Mouse (Mus musculus) bone marrow, adult 2 months (tissue): Measurements from ENCODE around the gene Ndufa4. TPM values are rescaled to one million over a fixed set of nuclear protein-coding genes. Genes with fewer than 3 reads are reported as not detected.
"Not testable (repeated sequence)": the region's sequence is repeated elsewhere in the genome, so short reads cannot be mapped to it uniquely, and the experiment has no call there.

ENCODE experiments used
- H3K27ac ChIP-seq: fragments of 200-500 bp; 2 replicates; pipeline ENCODE4 v1.5.1; 2012; ENCODE audit warnings: low read depth, mild to moderate bottlenecking, control low read depth, inconsistent platforms, low read length; ENCODE audit not compliant: control insufficient read depth, poor library complexity, insufficient read depth
- H3K4me1 ChIP-seq: fragments of 200-500 bp; 2 replicates; pipeline ENCODE4 v1.6.1; 2011; ENCODE audit warnings: low read length; ENCODE audit not compliant: control insufficient read depth, insufficient read depth
- H3K4me3 ChIP-seq: fragments of 200-500 bp; replicated peaks from 2 replicates; pipeline ENCODE3; 2011; ENCODE audit warnings: mild to moderate bottlenecking, low read depth, low read length, control low read depth; ENCODE audit not compliant: control insufficient read depth
- CTCF ChIP-seq: fragments of 200-500 bp; IDR thresholded peaks from 2 replicates; pipeline ENCODE4 v1.5.1; 2011; ENCODE audit warnings: low read length, control low read depth; ENCODE audit not compliant: control insufficient read depth, insufficient read depth
- POLR2A ChIP-seq: fragments of 200-500 bp; IDR thresholded peaks from 2 replicates; pipeline ENCODE4 v1.6.1; 2011; ENCODE audit warnings: low read depth, mild to moderate bottlenecking, control low read depth, low read length, borderline replicate concordance; ENCODE audit not compliant: control insufficient read depth
- WGBS: fragments of 180-500 bp; shearing (Covaris S2); methylation state at CpG from one replicate; pipeline ENCODE4 v1.1.7; 2018; 5-methylcytosine and 5-hydroxymethylcytosine counted together
- polyA plus RNA-seq: library from polyadenylated mRNA; stranded (reverse); fragments of >200 nt; gene quantifications from 2 replicates; pipeline ENCODE4 v1.2.4, GENCODE M21; 2011; ENCODE audit warnings: low replicate concordance; ENCODE audit not compliant: missing spikeins, insufficient read depth, insufficient read length

Gene Ndufa4
- polyA plus RNA-seq, 1 experiment, result 450 TPM

GRCm38 (mm10) chr6:11908170-11908569 lies 873 bp upstream of the Ndufa4 start:
- Histone ChIP-seq H3K27ac (no peak overlapping the region), H3K4me1 (no peaks in the 10 kb centered on the region; the same call in 1 of the 2 replicates), H3K4me3 (peak overlapping the region; percentile 85)
- TF ChIP-seq POLR2A, result no peak
- TF ChIP-seq CTCF, result no peak
- WGBS, result 14% methylated on average over 7 of the region's 7 CpGs

- TF ChIP-seq CTCF (no peak), POLR2A (no peak)
- Histone ChIP-seq H3K4me1 (no peaks in the 10 kb centered on the region; the same call in 1 of the 2 replicates), H3K27ac (peak overlapping the region; percentile 61), H3K4me3 (peak overlapping the region; percentile 91)
- WGBS, result 0% methylated on average over 5 of the region's 5 CpGs
These were observed 418 bp downstream of the Ndufa4 start for GRCm38 (mm10) chr6:11906890-11907268.

DNA sequence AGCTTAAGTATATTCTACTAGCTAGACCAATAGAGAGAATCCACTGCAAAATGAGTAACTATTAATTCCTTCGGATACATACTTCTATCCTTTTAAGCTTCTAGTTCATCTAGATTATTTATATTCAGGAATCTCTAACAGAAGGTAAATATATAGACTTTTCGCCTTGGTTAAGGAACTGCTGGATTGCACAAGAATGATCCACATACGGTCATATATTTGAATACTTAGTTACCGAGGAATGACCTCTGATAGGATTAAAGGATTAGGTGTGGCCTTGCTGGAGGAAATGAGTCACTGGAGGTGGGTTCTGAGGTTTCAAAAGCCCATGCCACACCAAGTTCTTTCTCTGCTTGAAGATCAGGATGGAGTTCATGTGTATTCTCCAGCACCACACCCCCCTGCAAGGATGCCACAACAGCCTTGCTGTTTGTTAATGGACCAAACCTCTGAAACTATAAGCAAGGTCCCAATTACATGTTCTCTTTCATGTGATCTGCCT lies 6.4 kb downstream of the Ndufa4 start:
- H3K4me1 ChIP-seq, result no peaks in the 10 kb centered on the region
- WGBS, result 64% methylated on average over 4 of the region's 4 CpGs
- no peak overlapping the region for H3K27ac ChIP-seq
- H3K4me3 ChIP-seq, result no peak overlapping the region
- TF ChIP-seq CTCF (no peak), POLR2A (no peak)

DNA sequence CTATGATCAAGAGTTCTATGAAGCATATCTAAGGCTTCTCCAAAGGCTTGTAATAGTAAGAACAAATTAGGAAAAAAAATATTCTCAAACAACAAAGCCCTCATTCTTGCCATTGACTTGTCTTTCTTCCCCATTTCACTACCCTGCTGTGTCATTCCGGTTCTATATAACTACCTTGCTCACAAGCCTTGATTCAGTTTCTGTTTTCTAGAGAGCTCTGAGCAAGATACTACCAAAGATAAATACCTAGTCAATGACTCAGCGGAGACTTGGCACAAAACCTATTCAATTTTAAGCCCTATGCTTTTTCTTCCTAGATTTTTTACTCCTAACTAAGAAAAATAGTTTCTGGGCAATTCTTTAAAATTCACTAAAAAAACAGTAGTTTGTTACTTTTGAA lies 31.9 kb downstream of the Ndufa4 start:
- not testable (repeated sequence) for H3K4me1 ChIP-seq, H3K4me3 ChIP-seq, H3K27ac ChIP-seq
- WGBS, result no CpG with 5 or more reads among the region's 2 CpGs

Other genes starting within 250 kb of the Ndufa4 start
- 19.8 and 41.7 TPM in 2 replicates for gene Phf14, start 312 bp upstream of the Ndufa4 start, polyA plus RNA-seq